Comparison of ENCODE assay signal across 9 mouse cellular contexts in genomic region chr9:7855374-7855773, GRCm38 (mm10). TPM values are rescaled to one million over a fixed set of nuclear protein-coding genes. Genes with fewer than 3 reads are reported as not detected.
A peak's percentile ranks its signal among the peaks of the same experiment; 100 is the strongest.
DNase-seq lines count a peak whose midpoint lies in the region; ATAC-seq and TF ChIP-seq lines count a peak whose summit lies in the region.
"Had no signal": no experiment of that assay in that cellular context is flagged by ENCODE, and none has a peak within 500 bp of the region (broad histone marks: within the 10 kb centered on the region; RNA-seq: fewer than 3 reads in every experiment).

No protein-coding gene starts in this region.

- H3K9me3 ChIP-seq in forebrain, postnatal 0 days (ENCODE audit: low read length), result no peaks in the 10 kb centered on the region
- no peaks in the 10 kb centered on the region for H3K9me3 ChIP-seq in midbrain, postnatal 0 days (ENCODE audit: low read length)
- H3K9me3 ChIP-seq: heart, embryonic 13.5 days had no signal

- peak; percentile 42; the same call in 1 of the 2 replicates for ATAC-seq in forebrain, postnatal 0 days
- no peak for ATAC-seq in midbrain, postnatal 0 days (ENCODE audit: low FRiP score)

- TF ChIP-seq POLR2A in thymus, adult 2 months (IDR thresholded peaks at IDR 0.05; ENCODE audit: control insufficient read depth, extremely low read depth, insufficient read depth, low read length, poor library complexity), result no peak

- no peak overlapping the region for H3K4me2 ChIP-seq in forebrain, postnatal 0 days (ENCODE audit: low read depth)
- no peak overlapping the region for H3K4me2 ChIP-seq in midbrain, postnatal 0 days (ENCODE audit: low read depth, low read length, poor library complexity, severe bottlenecking)
- H3K4me2 ChIP-seq: heart, embryonic 13.5 days had no signal

- 93% methylated on average over 1 of the region's 1 CpGs for WGBS in thymus, adult 2 months
- WGBS in forebrain, postnatal 0 days, result 46% methylated on average over 1 of the region's 1 CpGs
- WGBS in midbrain, postnatal 0 days, result 36% methylated on average over 1 of the region's 1 CpGs

- no peak overlapping the region for H3K27ac ChIP-seq in thymus, adult 2 months (ENCODE audit: control insufficient read depth, insufficient read depth, low read length)
- H3K27ac ChIP-seq in forebrain, postnatal 0 days (ENCODE audit: low read depth, low read length), result no peak overlapping the region
- no peak overlapping the region for H3K27ac ChIP-seq in midbrain, postnatal 0 days (ENCODE audit: low read depth, low read length)
- H3K27ac ChIP-seq: heart, embryonic 13.5 days had no signal

- peak; percentile 36 to 49 for DNase-seq in cerebellum, adult 18-20 months
- DNase-seq in cerebellum, adult 8-10 months, result no peak
- peak; percentile 26 for DNase-seq in thymus, adult 2 months
- no peak for DNase-seq in thymus, adult 18-20 months
- DNase-seq in forebrain, postnatal 0 days, result peak; percentile 35
- DNase-seq in kidney, postnatal 25 days, result peak; percentile 68 to 71
- peak; percentile 33 for DNase-seq in midbrain, postnatal 0 days (ENCODE audit: low spot score)
- no peak for DNase-seq in spleen, adult 12 weeks (ENCODE audit: low spot score)

- H3K9ac ChIP-seq in forebrain, postnatal 0 days, result no peak overlapping the region
- H3K9ac ChIP-seq in midbrain, postnatal 0 days (replicated peaks; ENCODE audit: low read length, poor library complexity, severe bottlenecking), result no peak overlapping the region
- H3K9ac ChIP-seq: heart, embryonic 13.5 days had no signal

- no peaks in the 10 kb centered on the region for H3K4me1 ChIP-seq in thymus, adult 2 months (replicated peaks; ENCODE audit: control insufficient read depth, insufficient read depth, low read length)
- H3K4me1 ChIP-seq in forebrain, postnatal 0 days (ENCODE audit: insufficient read depth), result no peaks in the 10 kb centered on the region
- H3K4me1 ChIP-seq in midbrain, postnatal 0 days (ENCODE audit: insufficient read depth, low read length), result no peaks in the 10 kb centered on the region

- peaks cover 24% of the 10 kb centered on the region for H3K36me3 ChIP-seq in thymus, adult 2 months (ENCODE audit: control insufficient read depth, insufficient read depth, low read length)
- H3K36me3 ChIP-seq in forebrain, postnatal 0 days (ENCODE audit: insufficient read depth), result no peaks in the 10 kb centered on the region
- no peaks in the 10 kb centered on the region for H3K36me3 ChIP-seq in midbrain, postnatal 0 days (ENCODE audit: insufficient read depth, low read length)

- TF ChIP-seq CTCF in thymus, adult 2 months (IDR thresholded peaks at IDR 0.05; ENCODE audit: borderline replicate concordance, control insufficient read depth, extremely low read depth, insufficient read depth, low read length, poor library complexity), result no peak
- TF ChIP-seq CTCF in forebrain, postnatal 0 days (IDR thresholded peaks at IDR 0.05; ENCODE audit: low read depth), result peak; percentile 64
- TF ChIP-seq CTCF in midbrain, postnatal 0 days (IDR thresholded peaks at IDR 0.05), result peak; percentile 65

- no peaks in the 10 kb centered on the region for H3K27me3 ChIP-seq in thymus, adult 2 months (ENCODE audit: control insufficient read depth, insufficient read depth, low read length)
- no peaks in the 10 kb centered on the region for H3K27me3 ChIP-seq in forebrain, postnatal 0 days (ENCODE audit: insufficient read depth, low read length)
- H3K27me3 ChIP-seq in midbrain, postnatal 0 days (ENCODE audit: insufficient read depth, low read length), result no peaks in the 10 kb centered on the region
- H3K27me3 ChIP-seq: heart, embryonic 13.5 days had no signal

- no peak overlapping the region for H3K4me3 ChIP-seq in thymus, adult 2 months (ENCODE audit: control insufficient read depth, insufficient read depth, low read length)
- no peak overlapping the region for H3K4me3 ChIP-seq in forebrain, postnatal 0 days (ENCODE audit: low read depth, low read length)
- no peak overlapping the region for H3K4me3 ChIP-seq in midbrain, postnatal 0 days (ENCODE audit: low read depth, low read length)
- H3K4me3 ChIP-seq: heart, embryonic 13.5 days had no signal

RNA-seq across cellular contexts. Expression of gene Birc3, which starts 17.6 kb away (rescaled TPM):
- polyA plus RNA-seq in thymus, adult 2 months (2012; rRNA removed), result 30.7 and 33.5 TPM in 2 replicates
- total RNA-seq in forebrain, postnatal 0 days (2014; rRNA removed), result 2.5 and 3.6 TPM in 2 replicates
- polyA plus RNA-seq in forebrain, postnatal 0 days (2015; fragmentation: Nextera tagmentation; extraction: Ambion mirVana), result 0.62 and 0.90 TPM in 2 replicates
- total RNA-seq in midbrain, postnatal 0 days (2014; rRNA removed), result 2.3 and 2.6 TPM in 2 replicates
- polyA plus RNA-seq in midbrain, postnatal 0 days (2015; fragmentation: Nextera tagmentation; extraction: Ambion mirVana), result 0.99 and 1.5 TPM in 2 replicates

RNA-seq across cellular contexts. Expression of gene Birc2, which starts 18.5 kb away (rescaled TPM):
- 43.5 and 43.6 TPM in 2 replicates for polyA plus RNA-seq in thymus, adult 2 months (2012; rRNA removed)
- 53.0 and 54.2 TPM in 2 replicates for total RNA-seq in forebrain, postnatal 0 days (2014; rRNA removed)
- 23.8 and 28.8 TPM in 2 replicates for polyA plus RNA-seq in forebrain, postnatal 0 days (2015; fragmentation: Nextera tagmentation; extraction: Ambion mirVana)
- total RNA-seq in midbrain, postnatal 0 days (2014; rRNA removed), result 37.7 and 40.9 TPM in 2 replicates
- polyA plus RNA-seq in midbrain, postnatal 0 days (2015; fragmentation: Nextera tagmentation; extraction: Ambion mirVana), result 27.6 and 28.0 TPM in 2 replicates

Comparison
In these comparisons a context has a peak if more than half of its experiments do, and no peak if none do; other contexts are left out.
1. DNase-seq: peak in cerebellum, adult 18-20 months (2 of 2), thymus, adult 2 months (single experiment), forebrain, postnatal 0 days (single experiment), kidney, postnatal 25 days (2 of 2) and midbrain, postnatal 0 days (single experiment); none in cerebellum, adult 8-10 months (single experiment), thymus, adult 18-20 months (0 of 2) and spleen, adult 12 weeks (single experiment).
2. RNA of gene Birc3, which starts 17.6 kb away (polyA plus RNA-seq): 30.7 to 33.5 TPM in thymus, adult 2 months; 0.99 to 1.5 TPM in midbrain, postnatal 0 days and 0.62 to 0.90 TPM in forebrain, postnatal 0 days; every median in the first group is over 10 times any median in the second.